Mouse (Mus musculus) liver, adult (tissue): ENCODE data around the gene Uqcc1.

Experiments
- GATA4 ChIP-seq: IDR thresholded peaks from 2 replicates; pipeline ENCODE4 v1.6.1; 2014; ENCODE audit warnings: mild to moderate bottlenecking, low read length; ENCODE audit not compliant: insufficient replicate concordance

Gene Uqcc1

DNA sequence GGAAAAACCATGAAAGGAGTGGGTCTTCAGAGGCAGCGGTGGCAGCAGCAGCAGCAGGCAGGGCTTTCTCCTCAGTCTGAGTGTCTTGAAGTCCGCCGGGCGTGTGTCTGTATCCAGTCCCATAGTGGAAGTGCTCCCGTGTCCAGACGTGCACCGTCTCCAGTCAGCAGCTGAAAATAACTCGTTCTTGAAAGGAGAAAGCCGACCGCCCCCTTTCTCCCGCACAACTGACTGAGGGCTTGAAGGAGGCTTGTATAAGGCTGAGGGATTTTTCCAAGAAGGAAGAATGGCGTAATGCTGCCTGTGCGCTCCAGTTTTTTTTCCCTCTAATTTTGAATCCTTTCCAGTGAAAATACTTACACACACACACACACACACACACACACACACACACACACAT, 15.0 kb upstream of the Uqcc1 start, which contains the start of gene Gdf5:
TSS of gene Gdf5 (minus strand) at position 244 of the 400 bp plus-strand sequence.
- TF ChIP-seq GATA4: no peak

DNA sequence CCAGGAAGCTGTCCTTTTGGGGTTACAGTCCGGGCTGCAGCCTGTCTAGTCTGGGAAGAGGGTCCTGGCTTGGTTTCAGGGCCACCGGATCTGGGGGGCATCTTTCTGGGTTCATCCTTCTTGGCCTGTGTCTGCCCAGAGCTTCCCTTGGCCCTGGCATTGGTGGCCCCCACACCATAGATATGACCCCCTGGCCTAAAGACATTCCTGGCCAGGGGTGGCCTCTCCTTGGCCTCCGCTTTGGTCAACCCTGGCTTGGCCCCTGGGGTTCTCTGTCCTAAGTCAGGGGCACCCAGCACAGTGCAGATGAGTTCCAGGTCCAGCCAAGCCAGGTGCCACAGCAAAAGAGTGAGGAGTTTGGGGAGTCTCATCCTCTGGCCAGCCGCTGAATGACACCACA, 14.6 kb upstream of the Uqcc1 start:
- TF ChIP-seq GATA4: no peak

- no peak for TF ChIP-seq GATA4
Measured at GRCm38 (mm10) chr2:155943463-155943862, 13.4 kb upstream of the Uqcc1 start.

GRCm38 (mm10) chr2:155941697-155942442, 11.8 kb upstream of the Uqcc1 start:
- no peak for TF ChIP-seq GATA4

GRCm38 (mm10) chr2:155940681-155941080, 10.6 kb upstream of the Uqcc1 start, which contains the start of gene Gm15557:
Gene Gm15557, plus strand, starts transcription at chr2:155940728.
- no peak for TF ChIP-seq GATA4

DNA sequence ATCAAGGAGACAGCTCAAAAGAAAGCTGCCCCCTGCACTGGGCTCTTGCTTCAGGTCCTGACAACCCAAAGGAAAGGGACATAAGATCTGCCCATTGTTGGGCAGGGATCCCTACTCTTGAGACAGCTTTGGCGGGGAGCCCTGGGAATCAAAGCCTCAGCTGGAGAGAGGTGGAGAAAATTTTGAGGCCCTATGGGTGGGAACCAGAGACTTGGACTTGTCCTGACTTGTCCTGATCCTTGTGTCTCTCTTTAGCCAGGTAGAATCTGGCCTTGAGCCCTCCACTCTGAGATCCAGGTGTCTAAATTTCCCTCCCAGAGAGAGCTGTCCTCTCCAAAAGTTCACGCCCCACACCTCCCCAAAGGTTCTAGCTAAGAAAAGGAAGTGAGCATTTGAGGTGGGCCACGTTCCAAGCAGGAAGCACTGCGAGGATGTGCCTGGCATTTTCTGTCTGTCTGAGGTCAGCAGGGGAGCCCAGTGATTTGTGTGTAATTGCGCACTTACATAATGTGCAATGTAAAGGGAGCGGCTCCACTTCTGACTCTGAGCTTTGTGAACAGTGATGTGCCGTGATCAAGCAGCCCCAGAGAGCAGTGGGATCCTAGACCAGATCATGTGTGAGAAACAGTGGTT, 9.9 kb upstream of the Uqcc1 start:
- no peak for TF ChIP-seq GATA4

- TF ChIP-seq GATA4: no peak
Measured at GRCm38 (mm10) chr2:155928711-155929345, 1.3 kb downstream of the Uqcc1 start.

DNA sequence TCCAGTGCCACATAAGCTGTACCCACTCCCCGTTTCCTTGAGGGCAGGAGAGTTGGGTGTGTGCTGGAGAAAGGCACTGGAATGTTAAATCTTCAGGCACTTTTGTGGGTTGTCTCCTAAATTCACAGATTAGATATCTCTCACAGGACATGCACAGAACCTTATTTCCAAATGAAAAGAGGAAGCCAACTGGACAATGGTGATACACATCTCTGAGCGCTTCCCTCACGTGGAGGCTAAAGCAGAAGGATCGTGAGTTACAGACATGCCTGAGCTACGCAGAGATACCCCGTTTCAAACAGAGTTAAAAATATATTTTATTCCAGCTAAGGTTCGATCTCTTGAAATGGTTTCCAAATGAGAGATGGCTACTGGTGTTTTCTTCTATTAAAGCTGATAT, 7.0 kb downstream of the Uqcc1 start:
- TF ChIP-seq GATA4: no peak

DNA sequence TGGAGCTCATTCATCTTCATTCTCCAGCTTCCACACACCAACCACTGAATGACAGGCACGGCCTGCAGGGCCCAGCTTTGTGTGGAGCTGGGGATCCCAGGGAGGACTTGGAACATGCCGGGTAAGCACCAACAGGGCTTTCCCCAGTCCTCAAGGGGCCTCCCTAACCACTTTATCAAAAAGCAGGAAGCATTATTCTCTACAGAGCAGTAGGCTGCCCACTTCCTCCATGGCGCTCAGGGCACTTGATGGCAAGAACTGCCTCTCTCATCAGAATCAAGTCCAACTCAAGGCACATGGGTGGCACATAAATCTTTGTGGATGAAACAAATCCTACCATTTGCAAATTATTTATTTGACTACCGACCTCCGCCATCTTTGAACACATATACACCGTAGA, 15.4 kb downstream of the Uqcc1 start:
- no peak for TF ChIP-seq GATA4

DNA sequence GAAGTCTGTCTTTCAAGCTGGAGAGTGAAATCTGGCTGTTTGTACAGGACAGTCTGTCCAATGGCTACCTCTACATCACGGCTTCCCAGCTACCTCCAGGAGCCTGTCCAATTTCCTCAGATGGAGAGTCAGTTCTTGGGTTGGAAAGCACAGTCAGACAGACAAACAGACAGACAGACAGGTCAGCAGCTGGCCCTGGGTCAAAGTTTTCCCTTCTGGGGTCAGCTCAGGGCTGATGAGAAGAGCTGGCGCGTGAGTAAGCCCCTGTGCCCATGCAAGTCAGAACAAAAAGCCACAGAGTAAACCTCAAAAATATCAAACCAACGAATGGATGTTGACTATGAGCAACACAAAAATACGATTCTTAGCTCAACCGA, 26.5 kb downstream of the Uqcc1 start:
- TF ChIP-seq GATA4: no peak

- TF ChIP-seq GATA4: no peak
Measured at GRCm38 (mm10) chr2:155902989-155903631, 27.0 kb downstream of the Uqcc1 start.

- no peak for TF ChIP-seq GATA4
Measured at GRCm38 (mm10) chr2:155895046-155895735, 34.9 kb downstream of the Uqcc1 start.

- no peak for TF ChIP-seq GATA4
Measured at GRCm38 (mm10) chr2:155894307-155895045, 35.6 kb downstream of the Uqcc1 start.

GRCm38 (mm10) chr2:155886776-155887175, 43.3 kb downstream of the Uqcc1 start:
- TF ChIP-seq GATA4: no peak
